In the genomic region with DNA sequence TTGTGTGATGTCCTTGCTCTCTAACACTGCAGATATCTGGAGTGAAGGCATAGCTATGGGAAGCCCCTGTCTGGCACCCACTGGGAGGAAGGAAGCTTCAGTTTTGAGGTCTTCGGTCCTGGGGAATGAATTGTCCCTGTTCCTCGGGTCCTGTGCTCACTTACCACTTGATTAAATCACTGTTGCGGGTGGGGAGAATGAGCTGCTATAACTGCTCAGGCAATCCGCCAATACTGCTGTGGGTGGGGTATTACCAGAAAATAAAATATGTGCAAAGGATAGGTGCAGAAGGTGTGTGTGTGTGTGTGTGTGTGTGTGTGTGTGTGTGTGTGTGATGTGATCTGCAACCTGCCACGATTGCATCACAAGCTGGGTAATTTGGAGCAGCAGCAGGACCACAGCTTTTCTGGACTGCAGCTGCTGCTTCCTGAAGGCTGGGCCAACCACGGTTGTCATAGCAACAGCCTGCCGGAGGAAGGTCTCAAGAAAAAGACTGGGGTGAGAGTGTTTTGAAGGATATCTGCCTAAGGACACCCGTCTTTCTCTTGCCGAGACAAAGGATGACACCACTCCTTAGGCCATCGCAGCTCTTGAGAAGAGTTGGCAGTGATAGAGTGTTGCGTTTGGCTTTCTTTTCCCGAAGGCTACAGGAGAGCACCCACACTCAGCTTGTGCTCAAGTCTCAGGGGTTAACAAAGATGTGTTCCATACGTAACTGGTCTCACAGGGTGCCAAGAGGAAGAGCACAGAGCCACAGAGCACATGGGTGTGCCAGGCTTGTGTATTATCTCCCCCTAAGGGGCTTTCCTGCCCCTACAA, we compare ENCODE assay signal across 8 mouse cellular contexts. TPM values are rescaled to one million over a fixed set of nuclear protein-coding genes. Genes with fewer than 3 reads are reported as not detected.
DNase-seq lines count a peak whose midpoint lies in the region; ATAC-seq and TF ChIP-seq lines count a peak whose summit lies in the region.
"Had no signal": no experiment of that assay in that cellular context is flagged by ENCODE, and none has a peak within 500 bp of the region (broad histone marks: within the 10 kb centered on the region; RNA-seq: fewer than 3 reads in every experiment).

No protein-coding gene starts in this region.

- H3K4me3 ChIP-seq in C2C12 (ENCODE audit: insufficient read depth, poor library complexity, severe bottlenecking), result no peak overlapping the region
- H3K4me3 ChIP-seq in embryonic facial prominence, embryonic 13.5 days, result no peak overlapping the region
- H3K4me3 ChIP-seq in hindbrain, embryonic 16.5 days (ENCODE audit: low read length), result no peak overlapping the region
- H3K4me3 ChIP-seq in midbrain, embryonic 10.5 days, result peak overlapping the region; percentile 34
- H3K4me3 ChIP-seq: heart, embryonic 15.5 days had no signal

- H3K27ac ChIP-seq in embryonic facial prominence, embryonic 13.5 days, result no peak overlapping the region
- peak overlapping the region; percentile 89 for H3K27ac ChIP-seq in hindbrain, embryonic 16.5 days (ENCODE audit: low read depth, low read length)
- H3K27ac ChIP-seq in midbrain, embryonic 10.5 days (replicated peaks), result peak overlapping the region; percentile 83
- H3K27ac ChIP-seq: heart, embryonic 15.5 days had no signal

- H3K79me2 ChIP-seq in C2C12 (ENCODE audit: control insufficient read depth, insufficient read depth), result no peaks in the 10 kb centered on the region

- H3K79me3 ChIP-seq in C2C12 (ENCODE audit: low read depth), result no peaks in the 10 kb centered on the region

- TF ChIP-seq CTCF in C2C12 (IDR thresholded peaks at IDR 0.05; ENCODE audit: control insufficient read depth, insufficient read depth, insufficient read length), result no peak

- no peak overlapping the region for H3ac ChIP-seq in C2C12 (ENCODE audit: control insufficient read depth, insufficient read length, low read depth)

- 21% methylated on average over 13 of the region's 13 CpGs for WGBS in embryonic facial prominence, embryonic 13.5 days
- 7% methylated on average over 13 of the region's 13 CpGs for WGBS in hindbrain, embryonic 16.5 days
- WGBS in midbrain, embryonic 10.5 days, result 25% methylated on average over 13 of the region's 13 CpGs

- no peaks in the 10 kb centered on the region for H3K9me3 ChIP-seq in embryonic facial prominence, embryonic 13.5 days
- no peaks in the 10 kb centered on the region for H3K9me3 ChIP-seq in hindbrain, embryonic 16.5 days (ENCODE audit: control insufficient read depth, low read length)
- no peaks in the 10 kb centered on the region for H3K9me3 ChIP-seq in midbrain, embryonic 10.5 days (replicated peaks)
- H3K9me3 ChIP-seq: heart, embryonic 15.5 days had no signal

- peak overlapping the region; percentile 39 for H3K4me2 ChIP-seq in embryonic facial prominence, embryonic 13.5 days
- peak overlapping the region; percentile 42 for H3K4me2 ChIP-seq in hindbrain, embryonic 16.5 days (ENCODE audit: low read length)
- H3K4me2 ChIP-seq: heart, embryonic 15.5 days had no signal

- H3K4me1 ChIP-seq in embryonic facial prominence, embryonic 13.5 days, result peaks cover 14% of the 10 kb centered on the region
- H3K4me1 ChIP-seq in hindbrain, embryonic 16.5 days (ENCODE audit: control insufficient read depth, insufficient read depth, low read depth, low read length), result peaks cover 17% of the 10 kb centered on the region
- peaks cover 37% of the 10 kb centered on the region for H3K4me1 ChIP-seq in midbrain, embryonic 10.5 days

- H3K36me3 ChIP-seq in C2C12 (ENCODE audit: control insufficient read depth, insufficient read depth), result no peaks in the 10 kb centered on the region
- H3K36me3 ChIP-seq in embryonic facial prominence, embryonic 13.5 days, result no peaks in the 10 kb centered on the region
- H3K36me3 ChIP-seq in hindbrain, embryonic 16.5 days (ENCODE audit: control insufficient read depth, insufficient read depth, low read length), result no peaks in the 10 kb centered on the region
- no peaks in the 10 kb centered on the region for H3K36me3 ChIP-seq in midbrain, embryonic 10.5 days
- H3K36me3 ChIP-seq: heart, embryonic 15.5 days had no signal

- DNase-seq in 416B (ENCODE audit: low read depth), result peak; percentile 81
- DNase-seq in midbrain, embryonic 10.5 days (ENCODE audit: low spot score), result peak; percentile 75
- peak; percentile 28 to 56 for DNase-seq in thymus, adult 18-20 months
- DNase-seq in adrenal gland, adult (ENCODE audit: inconsistent age in 2 of 2, low spot score in 1 of 2), result no peak

- peaks cover 41% of the 10 kb centered on the region for H3K27me3 ChIP-seq in C2C12 (ENCODE audit: control insufficient read depth, insufficient read depth, insufficient read length)
- H3K27me3 ChIP-seq in embryonic facial prominence, embryonic 13.5 days, result peaks cover 9% of the 10 kb centered on the region
- H3K27me3 ChIP-seq in hindbrain, embryonic 16.5 days (replicated peaks; ENCODE audit: control insufficient read depth, insufficient read depth, low read length), result no peaks in the 10 kb centered on the region
- peaks cover 19% of the 10 kb centered on the region for H3K27me3 ChIP-seq in midbrain, embryonic 10.5 days (ENCODE audit: low read depth, poor library complexity, severe bottlenecking)

- 0 out of 2 replicates have a peak, but pooled peaks have one; percentile 26 for ATAC-seq in embryonic facial prominence, embryonic 13.5 days (ENCODE audit: insufficient number of reproducible peaks, insufficient read depth, low FRiP score, low TSS enrichment, low read depth)
- peak; percentile 79 for ATAC-seq in hindbrain, embryonic 16.5 days

- H3K9ac ChIP-seq in embryonic facial prominence, embryonic 13.5 days, result no peak overlapping the region
- peak overlapping the region; percentile 52 for H3K9ac ChIP-seq in hindbrain, embryonic 16.5 days (ENCODE audit: low read depth, low read length)
- H3K9ac ChIP-seq: heart, embryonic 15.5 days had no signal

TF ChIP-seq in C2C12, 6 proteins besides CTCF, POLR2A, EP300 and RAD21:
- TF ChIP-seq MYOD1 (IDR thresholded peaks at IDR 0.05; ENCODE audit: control insufficient read depth, insufficient read length, low read depth) (no peak), FOSL1 (IDR thresholded peaks at IDR 0.05; ENCODE audit: insufficient read depth, low read length, poor library complexity, severe bottlenecking) (no peak), CEBPB (IDR thresholded peaks at IDR 0.05; ENCODE audit: low read depth) (peak; percentile 26), USF1 (IDR thresholded peaks at IDR 0.05; ENCODE audit: low read depth) (no peak), MYOG (IDR thresholded peaks at IDR 0.05; ENCODE audit: control insufficient read depth, extremely low read depth, insufficient read length) (no peak), MAX (IDR thresholded peaks at IDR 0.05) (no peak)

RNA-seq across cellular contexts. Expression of a gene that starts 23.8 kb away (rescaled TPM):
- not detected for polyA plus RNA-seq in C2C12 (2012; fragmentation: generic; extraction: Trizol)
- polyA plus RNA-seq in embryonic facial prominence, embryonic 13.5 days (2015; fragmentation: Nextera tagmentation; extraction: Ambion mirVana), result 0.25 and 0.42 TPM in 2 replicates
- 2.0 and 2.3 TPM in 2 replicates for polyA plus RNA-seq in hindbrain, embryonic 16.5 days (2015; fragmentation: Nextera tagmentation; extraction: Ambion mirVana)
- 2.0 and 2.2 TPM in 2 replicates for polyA plus RNA-seq in midbrain, embryonic 10.5 days (2016; fragmentation: Nextera tagmentation; extraction: Ambion mirVana)
- polyA plus RNA-seq: heart, embryonic 15.5 days had no signal

RNA-seq across cellular contexts. Expression of a gene that starts 44.3 kb away (rescaled TPM):
- polyA plus RNA-seq in C2C12 (2012; fragmentation: generic; extraction: Trizol), result 0.01 TPM
- 0.07 and 0.21 TPM in 2 replicates for polyA plus RNA-seq in embryonic facial prominence, embryonic 13.5 days (2015; fragmentation: Nextera tagmentation; extraction: Ambion mirVana)
- polyA plus RNA-seq in hindbrain, embryonic 16.5 days (2015; fragmentation: Nextera tagmentation; extraction: Ambion mirVana), result 6.8 and 7.0 TPM in 2 replicates
- polyA plus RNA-seq in midbrain, embryonic 10.5 days (2016; fragmentation: Nextera tagmentation; extraction: Ambion mirVana), result 0.83 and 2.4 TPM in 2 replicates

RNA-seq across cellular contexts. Expression of a gene that starts 53.6 kb away (rescaled TPM):
- 20.9 TPM for polyA plus RNA-seq in C2C12 (2012; fragmentation: generic; extraction: Trizol)
- 16.0 and 16.1 TPM in 2 replicates for polyA plus RNA-seq in embryonic facial prominence, embryonic 13.5 days (2015; fragmentation: Nextera tagmentation; extraction: Ambion mirVana)
- polyA plus RNA-seq in hindbrain, embryonic 16.5 days (2015; fragmentation: Nextera tagmentation; extraction: Ambion mirVana), result 9.9 and 12.1 TPM in 2 replicates
- polyA plus RNA-seq in midbrain, embryonic 10.5 days (2016; fragmentation: Nextera tagmentation; extraction: Ambion mirVana), result 13.9 and 16.6 TPM in 2 replicates

Comparison
In these comparisons a context has a peak if more than half of its experiments do, and no peak if none do; other contexts are left out.
1. DNase-seq: peak in 416B (single experiment), midbrain, embryonic 10.5 days (single experiment) and thymus, adult 18-20 months (2 of 2); none in adrenal gland, adult (0 of 2).